Mouse (Mus musculus) kidney, postnatal 14 days (tissue): ENCODE results near the gene Sgip1.

ENCODE experiments used
- DNase-seq: peaks from one replicate; pipeline ENCODE4 v3.0.0; 2022; ENCODE audit warnings: mixed read lengths

Gene Sgip1

DNA sequence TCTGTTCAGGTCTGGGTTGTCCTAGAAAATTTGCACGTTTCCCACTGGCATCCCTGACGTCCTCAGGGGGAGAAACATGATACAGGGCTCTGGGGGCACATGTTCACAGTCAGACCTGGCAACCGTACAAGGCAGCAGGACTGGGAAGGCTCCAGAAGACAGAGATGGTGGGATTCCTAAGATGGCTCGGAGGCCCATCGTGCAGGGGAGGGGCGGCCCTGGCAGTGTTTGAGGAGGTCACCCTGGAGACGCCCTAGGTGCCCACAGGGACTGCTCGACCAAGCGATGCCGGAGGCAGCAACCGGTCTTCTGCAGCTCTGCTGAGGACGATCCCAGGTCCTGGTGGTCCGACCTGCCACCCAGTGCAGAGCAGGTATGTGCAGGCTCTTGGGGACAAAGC lies 237.3 kb downstream of the Sgip1 start, which contains the start of gene Tctex1d1:
Tctex1d1 (plus strand) TSS at position 167 of the 400 bp plus-strand sequence.
- no peak for DNase-seq

DNA sequence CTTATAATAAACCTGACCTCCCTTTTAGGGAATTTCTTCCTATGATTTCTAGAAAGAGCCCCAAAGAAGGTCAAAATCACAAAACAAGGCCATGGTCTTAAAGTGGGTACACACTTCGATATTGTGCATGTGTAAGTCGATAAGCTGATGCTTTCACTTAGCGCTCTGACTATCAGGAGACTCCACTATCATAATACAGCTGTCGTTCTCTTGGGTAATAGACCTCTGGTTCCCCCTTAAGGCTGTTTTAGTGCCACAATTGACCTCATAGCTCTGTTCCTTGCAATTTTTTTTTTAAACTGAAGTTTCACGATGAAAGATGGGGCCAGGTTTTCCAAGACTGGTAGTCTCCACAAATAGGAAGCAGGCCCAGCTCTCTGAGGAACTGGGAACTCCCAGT lies 238.3 kb downstream of the Sgip1 start:
- DNase-seq: no peak

DNA sequence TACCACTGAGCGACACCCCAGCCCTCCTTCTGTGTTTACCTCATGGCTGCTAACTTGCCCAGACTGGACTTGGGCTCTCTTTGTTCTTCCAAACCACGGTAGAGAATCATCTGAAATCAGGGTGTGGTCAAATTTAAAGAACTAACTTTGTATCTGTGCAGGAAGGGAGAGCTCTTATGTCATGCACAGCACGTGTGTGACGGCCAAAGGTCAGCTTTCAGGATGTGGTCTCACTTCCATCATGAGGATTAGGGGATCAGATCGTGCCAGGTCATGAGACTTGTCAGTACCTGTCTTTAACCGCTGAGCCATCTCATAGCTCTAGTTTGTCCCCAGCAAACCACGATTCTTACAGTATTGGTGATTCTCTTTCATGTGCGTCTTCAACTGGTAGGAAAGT lies 240.6 kb downstream of the Sgip1 start:
- DNase-seq: no peak

DNA sequence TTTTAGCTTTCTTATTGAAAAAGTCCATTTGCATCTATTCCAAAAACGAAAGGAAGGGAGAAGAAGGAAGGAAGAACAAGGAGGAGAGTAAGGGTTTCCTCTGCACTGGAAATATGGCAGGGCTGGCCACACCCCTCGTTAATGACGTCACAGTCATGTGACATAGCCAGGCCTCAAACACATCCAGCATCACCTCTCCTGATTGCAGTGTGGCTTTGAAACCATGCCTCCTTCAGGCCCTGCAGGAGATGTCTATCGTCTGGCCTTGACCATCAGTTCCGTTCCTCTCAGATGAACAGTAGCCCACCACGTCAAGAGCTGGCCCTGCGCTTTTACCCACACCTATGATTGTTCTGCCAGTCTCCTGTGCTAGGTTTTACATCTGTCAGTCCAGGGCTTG lies 245.1 kb downstream of the Sgip1 start:
- no peak for DNase-seq

DNA sequence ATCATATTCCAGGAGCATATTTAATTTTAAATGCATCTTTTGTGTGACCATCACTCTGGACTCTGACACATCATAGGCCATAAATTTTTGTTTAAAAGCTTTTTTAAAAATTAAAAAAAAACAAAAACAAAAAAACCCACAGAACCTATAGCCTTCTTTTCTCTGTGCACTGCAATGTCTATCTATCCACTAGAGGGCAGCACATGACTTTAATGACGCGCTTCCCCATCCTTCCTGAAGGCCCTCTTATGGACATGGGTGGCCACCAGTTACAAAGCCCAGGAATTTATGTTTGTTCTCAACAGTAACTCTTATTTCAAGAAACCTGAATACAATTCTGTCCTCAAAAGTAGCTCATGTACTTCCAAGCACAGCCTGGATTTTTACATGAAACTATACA lies 245.8 kb downstream of the Sgip1 start:
- DNase-seq: peak; percentile 70

DNA sequence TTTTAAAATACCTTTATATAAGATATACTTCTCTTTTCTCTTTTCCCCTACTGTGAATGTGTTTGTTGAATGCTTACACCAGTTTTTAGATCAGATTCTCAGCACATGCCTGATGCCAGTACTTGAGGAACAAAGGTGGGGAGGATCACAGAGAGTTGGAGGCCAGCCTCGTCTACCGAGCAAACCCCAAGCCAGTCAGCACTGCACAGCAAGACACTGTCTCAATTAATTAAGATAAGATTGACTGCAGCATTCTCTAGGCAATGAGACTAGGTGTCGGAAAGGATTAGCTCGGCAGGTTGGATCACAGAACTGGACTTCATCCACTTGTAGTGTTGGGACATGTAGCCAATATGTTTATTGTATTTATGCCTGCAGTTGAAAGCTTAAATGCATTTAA lies 246.2 kb downstream of the Sgip1 start:
- DNase-seq: no peak

DNA sequence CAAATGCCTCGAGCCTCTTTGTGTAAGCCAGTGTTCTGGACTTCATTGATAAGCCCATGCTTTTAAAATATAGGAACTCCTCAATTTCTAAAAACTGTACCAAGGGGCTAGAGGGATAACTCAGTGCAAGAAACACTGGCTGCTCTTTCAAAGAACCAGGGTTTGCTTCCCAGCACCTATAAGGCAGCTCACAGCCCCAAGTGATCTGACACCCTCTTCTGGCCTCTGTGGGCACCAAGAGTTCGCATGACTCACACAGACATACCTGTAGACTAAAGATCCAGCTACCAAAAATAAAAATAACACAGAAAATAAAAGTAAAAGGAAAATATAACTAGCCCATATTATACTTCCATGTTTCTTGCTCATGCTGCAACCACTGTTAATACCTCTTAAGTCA lies 246.7 kb downstream of the Sgip1 start:
- no peak for DNase-seq

DNA sequence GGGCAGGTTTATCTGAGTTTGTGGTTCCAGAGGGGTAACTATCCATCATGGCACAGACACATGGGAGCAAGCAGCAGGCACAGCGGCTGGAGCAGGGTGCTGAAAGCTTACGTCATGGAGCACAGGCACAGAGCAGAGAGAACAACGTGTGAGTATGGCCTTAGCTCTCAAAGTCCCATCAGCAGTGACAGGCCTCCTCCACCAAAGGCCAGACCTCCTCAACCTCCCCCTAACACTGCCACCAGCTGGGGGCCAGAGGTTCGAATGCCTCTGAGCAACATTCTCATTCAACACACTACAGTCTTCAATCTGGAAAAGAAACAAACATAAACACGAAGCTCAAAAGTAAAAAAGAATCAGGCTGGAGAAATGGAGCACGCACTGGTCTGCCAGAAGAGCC lies 247.4 kb downstream of the Sgip1 start:
- DNase-seq: no peak

DNA sequence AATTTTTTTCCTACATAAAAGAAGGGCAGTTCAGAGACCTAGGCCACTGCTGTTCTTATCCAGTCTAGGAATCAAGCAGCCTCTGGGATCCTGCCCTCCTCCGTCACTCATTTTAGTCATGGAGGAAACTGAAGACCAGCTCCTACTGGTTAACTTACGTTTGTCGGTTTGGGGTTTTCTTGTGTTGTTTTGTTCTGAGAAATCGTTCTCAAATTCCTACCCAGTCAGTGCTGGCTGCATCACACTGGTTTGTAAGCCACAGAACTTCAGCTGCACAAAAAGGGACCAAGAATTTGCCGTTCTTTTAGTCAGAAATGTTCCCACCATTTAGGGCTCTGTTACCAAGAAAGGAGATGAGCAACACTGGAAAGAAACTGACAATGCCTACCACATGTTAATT lies 248.3 kb downstream of the Sgip1 start:
- no peak for DNase-seq

DNA sequence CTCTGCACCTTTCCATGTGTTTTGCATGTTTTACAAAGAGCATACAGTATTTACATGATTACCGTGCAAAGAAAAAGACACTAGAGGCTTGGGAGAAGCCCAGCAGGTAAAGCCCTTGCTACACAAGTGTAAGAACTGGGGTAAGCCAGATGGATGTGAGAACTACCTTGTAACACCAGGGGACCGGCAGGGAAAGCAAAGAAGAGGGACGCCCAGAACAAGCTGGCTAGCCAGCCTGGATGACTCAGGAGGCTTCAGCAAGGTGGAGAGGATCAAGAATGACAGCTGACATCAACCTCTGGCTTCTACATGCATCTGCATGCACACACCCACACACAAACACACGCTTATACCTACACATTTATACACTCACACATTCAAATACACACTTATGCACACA lies 248.9 kb downstream of the Sgip1 start:
- DNase-seq: no peak

DNA sequence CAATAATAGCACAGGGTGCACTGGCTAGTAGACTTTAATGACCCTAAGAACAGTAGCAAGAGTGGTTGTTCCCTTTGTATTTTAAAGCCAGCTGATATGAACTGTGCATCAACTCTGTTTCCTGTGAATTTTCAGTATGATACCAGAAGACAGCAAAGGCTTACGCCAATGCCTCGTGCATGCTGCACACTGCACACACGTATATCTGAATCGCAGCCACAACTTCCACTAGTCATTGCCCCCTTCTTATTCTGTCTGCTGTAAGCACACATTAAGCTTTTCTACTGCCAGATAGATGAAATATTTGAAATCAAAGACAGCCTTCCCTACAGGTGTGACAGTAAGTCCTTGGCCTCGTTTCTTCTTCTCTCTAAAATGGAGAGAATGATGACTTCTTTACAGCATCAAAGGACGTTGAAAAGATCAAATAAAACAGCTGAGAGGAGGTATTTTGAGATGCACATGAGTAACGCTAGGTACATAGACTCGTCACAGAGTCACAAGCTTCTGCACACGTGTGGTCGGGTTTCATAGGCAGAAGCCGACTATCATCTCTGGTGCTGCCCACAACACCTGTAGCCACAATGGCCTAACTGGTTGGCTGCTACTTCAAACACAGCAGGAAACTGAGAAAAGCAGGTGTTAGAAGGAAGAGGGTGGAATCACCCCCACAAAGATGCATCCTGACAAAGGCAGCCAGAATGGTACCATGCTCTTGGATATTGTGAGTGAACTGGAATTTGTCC lies 249.7 kb downstream of the Sgip1 start:
- DNase-seq: no peak

DNA sequence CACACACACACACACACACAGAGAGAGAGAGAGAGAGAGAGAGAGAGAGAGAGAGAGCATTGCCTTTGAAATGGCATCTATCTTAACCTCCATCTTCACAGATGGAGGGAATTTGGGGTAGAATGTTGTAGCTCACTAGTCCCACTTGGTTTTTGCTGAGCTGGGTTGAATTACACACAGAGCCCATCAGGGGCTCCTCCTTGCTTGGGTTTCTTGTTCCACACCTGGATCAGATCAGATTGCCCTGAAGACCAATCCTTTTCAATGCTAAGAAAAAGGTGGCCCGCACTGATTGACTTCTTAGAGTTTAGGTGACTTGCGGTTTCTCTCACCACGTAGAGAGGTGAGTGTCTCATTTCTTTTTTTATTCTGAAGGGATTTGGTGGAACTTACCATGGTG lies 250.6 kb downstream of the Sgip1 start:
- no peak for DNase-seq

DNA sequence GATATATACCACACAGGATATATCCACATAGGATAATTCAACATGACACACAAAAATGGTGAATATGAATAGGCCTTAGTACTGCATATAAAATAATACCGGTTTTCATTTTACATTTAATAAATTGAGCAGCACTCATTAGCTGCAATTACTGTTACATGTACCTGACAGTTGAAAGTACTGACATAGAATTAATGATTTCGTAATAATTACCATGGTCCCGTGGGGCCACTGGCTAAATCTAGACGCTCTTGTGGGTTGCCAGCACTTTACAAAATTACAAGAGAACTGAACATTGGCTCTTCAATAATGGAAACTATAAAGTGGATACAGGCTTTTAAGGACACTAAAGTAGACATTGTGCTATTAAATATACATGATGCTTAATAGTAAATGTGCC lies 263.6 kb downstream of the Sgip1 start:
- no peak for DNase-seq

DNA sequence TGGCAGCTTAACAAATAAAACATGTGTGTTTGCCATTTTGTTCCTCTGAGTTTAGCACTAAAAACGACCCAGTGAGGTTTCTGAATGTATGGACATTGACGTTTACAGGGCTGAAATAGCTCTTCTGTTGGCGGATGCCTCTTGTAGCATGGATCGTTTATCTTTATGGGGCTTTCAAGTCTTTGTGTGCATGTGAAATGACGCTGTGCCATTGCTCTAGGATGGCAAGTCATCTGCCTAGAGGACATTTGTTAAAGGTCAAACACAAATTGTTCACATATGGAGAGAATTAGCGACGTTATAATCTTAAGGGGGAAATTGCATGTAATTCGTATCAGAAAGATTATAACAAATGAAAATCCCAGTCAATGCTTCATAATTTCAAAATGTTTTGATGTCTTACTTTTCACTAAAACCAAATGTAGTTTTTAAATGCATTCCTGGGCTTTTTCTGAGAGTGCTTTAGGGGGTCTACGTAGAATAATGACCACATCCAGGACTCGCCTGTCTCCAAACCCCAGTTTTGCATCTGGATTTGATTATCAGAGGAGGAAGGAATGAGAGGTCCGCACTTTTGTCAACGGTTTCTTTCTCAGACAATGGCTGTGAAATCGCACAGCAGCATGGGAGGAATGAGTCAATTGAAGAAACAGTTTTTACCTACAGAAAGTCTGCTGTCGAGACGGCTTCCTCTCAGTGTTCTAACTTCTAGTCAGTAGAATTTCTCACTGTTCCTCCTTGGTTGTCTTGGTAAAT lies 264.3 kb downstream of the Sgip1 start:
- no peak for DNase-seq

DNA sequence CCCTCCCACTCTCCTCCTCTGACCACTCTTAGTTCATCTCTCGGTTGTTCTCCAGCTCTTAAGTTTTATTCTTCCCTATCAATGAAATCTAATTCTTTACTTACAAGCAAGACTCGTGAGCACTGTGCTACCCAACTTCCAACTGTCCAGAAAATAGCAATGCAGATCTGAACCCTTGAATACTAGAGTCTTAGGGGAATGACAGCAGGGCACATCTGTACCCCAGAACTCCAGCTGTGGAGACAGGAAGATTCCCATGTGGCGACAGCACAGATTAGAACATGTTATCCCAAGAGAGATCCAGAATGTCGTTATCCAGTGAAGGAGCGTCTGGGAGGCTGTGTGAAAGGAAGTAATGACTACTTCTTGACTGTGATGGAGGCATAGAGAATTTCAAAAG lies 265.2 kb downstream of the Sgip1 start:
- DNase-seq: no peak

DNA sequence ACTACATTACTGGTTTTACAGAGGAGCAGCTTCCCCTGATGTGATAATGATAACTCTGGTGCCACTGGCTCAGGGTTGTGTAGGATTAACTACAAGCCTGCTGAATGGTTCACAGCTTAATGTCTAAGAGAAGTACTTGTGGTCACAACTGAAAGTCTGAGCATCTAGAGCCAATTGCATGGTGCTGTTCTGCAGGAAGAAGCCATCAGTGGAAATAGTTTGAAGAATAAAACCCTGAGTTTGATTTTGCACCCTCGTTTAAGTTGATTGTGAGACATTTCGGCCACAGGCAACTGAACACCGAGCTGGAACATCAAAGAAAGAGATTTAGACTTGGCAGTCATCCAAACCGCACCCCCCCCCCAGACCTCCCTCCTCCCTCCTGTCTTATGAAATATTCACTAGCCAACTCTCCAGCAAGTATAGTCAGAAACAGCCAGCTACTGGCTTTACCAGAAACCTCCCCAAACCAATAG lies 265.9 kb downstream of the Sgip1 start:
- DNase-seq: peak; percentile 14

DNA sequence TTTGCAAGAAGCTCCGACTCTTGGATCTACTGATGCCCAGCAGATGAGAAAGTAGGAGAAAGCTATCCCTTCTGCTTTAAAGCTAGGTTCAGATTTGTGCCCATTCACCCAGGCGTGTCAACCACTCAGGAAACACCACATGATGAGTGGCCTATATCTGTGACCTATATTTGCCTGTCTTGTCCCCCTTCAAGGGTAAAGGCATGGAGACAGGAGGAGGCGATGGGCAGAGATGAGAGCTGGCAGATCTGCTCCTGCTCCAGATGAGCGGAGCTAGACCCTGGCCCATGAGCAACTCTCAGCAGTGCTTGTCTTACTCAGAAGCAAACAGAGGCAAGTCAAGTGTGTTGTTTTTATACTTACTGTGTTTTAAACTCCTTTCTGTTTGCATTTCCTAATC lies 269.6 kb downstream of the Sgip1 start:
- DNase-seq: no peak

DNA sequence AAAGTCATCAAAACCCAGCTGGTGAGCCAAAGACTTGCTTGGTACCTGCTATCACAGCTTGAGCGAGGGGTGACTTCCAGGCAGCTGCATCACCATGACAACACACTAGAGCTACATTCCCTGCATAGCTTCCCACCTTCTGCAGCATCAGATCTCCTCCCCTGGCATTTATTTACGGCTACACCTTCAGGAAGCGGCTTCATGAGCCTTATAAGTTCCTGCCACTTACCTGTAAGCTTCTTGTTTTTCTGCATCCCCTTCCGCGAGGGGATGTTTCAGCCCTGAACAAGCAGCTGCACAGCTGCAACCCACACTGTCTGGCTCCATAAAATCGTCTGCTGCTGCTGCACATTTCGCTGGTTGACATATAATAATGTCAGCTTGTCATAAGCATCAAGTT lies 270.7 kb downstream of the Sgip1 start:
- no peak for DNase-seq

DNA sequence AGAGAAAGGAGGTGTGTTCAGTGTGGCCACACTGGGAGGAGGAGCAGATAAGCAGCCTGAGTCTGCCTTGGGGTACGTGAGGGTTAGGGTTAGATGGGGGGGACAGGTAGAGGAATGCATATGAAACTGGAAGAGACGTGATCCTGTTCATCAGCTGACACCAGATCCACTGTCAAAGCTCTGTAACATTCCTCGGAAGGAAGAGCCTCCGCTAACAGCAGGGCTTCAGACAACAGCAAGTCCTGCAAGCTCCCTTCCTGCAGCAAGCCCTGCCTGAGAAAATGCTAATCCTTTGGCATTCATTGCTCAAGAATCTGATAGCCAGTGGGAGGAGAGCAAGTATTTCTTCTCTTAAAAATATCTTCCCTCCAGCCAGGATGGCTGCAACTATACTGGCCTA lies 272.4 kb downstream of the Sgip1 start:
- no peak for DNase-seq
